Mouse (Mus musculus): ENCODE results near the gene Nap1l4. TPM values are rescaled to one million over a fixed set of nuclear protein-coding genes. Genes with fewer than 3 reads are reported as not detected.

Gene Nap1l4
- 198 TPM in 2 replicates for polyA plus RNA-seq (2015; fragmentation: Nextera tagmentation; extraction: Ambion mirVana)

GRCm38 (mm10) chr7:143548976-143549457, at the start of gene Nap1l4:
Nap1l4 (minus strand) TSS chr7:143549106.
- under 1% methylated on average over 40 of the region's 43 CpGs for WGBS

GRCm38 (mm10) chr7:143594865-143595264, 46.0 kb upstream of the Nap1l4 start:
- Histone ChIP-seq H3K36me3 (peaks cover 7% of the 10 kb centered on the region), H3K4me3 (replicated peaks) (no peak overlapping the region), H3K4me1 (replicated peaks) (peaks cover 22% of the 10 kb centered on the region), H3K9me3 (no peaks in the 10 kb centered on the region), H3K27me3 (replicated peaks) (no peaks in the 10 kb centered on the region), H3K4me2 (replicated peaks) (no peak overlapping the region), H3K27ac (no peak overlapping the region), H3K9ac (no peak overlapping the region)
- peak; percentile 67 for ATAC-seq
- 36% methylated on average over 5 of the region's 5 CpGs for WGBS

More at GRCm38 (mm10) chr7:143548976-143549457, at the start of gene Nap1l4:
- peak within 1 kb of the TSS; percentile 95 for H3K4me3 ChIP-seq (replicated peaks)
- H3K36me3 ChIP-seq: no peaks in the 10 kb centered on the region; the same call in 1 of the 2 replicates
- H3K9me3 ChIP-seq: no peaks in the 10 kb centered on the region
- peak within 1 kb of the TSS; percentile 81 for H3K4me2 ChIP-seq (replicated peaks)
- ATAC-seq: peak; percentile 99
- peak within 1 kb of the TSS; percentile 96 for H3K9ac ChIP-seq
- H3K4me1 ChIP-seq (replicated peaks): peaks cover 7% of the 10 kb centered on the region
- H3K27ac ChIP-seq: peak within 1 kb of the TSS; percentile 96
- no peaks in the 10 kb centered on the region for H3K27me3 ChIP-seq (replicated peaks)

- 91% methylated on average over 10 of the region's 10 CpGs for whole genome bisulfite sequencing
- H3K36me3 ChIP-seq: peaks cover 11% of the 10 kb centered on the region
- H3K9ac ChIP-seq: no peak overlapping the region
Measured at GRCm38 (mm10) chr7:143592255-143592654, 43.3 kb upstream of the Nap1l4 start.

DNA sequence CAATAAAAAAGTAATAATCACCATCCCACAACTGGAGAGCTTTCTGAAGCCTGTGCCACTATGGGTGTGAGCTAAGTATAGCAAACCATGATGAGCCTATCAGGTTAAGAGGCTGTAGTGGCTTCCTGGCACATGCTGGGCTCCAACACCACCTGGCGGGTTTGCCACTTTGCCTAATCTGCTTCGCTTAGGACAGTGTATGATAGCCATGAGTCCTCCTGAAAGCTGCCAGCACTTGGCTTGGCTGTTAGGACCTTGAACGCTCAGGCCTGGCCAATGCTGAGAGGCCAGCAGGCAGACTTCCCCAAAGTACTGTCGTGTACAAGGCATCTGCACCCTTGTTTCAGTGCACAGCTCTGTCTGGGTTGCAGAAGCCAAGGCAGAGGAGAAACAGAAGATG, 39.1 kb upstream of the Nap1l4 start:
- Histone ChIP-seq H3K4me2 (replicated peaks) (no peak overlapping the region), H3K27me3 (replicated peaks) (no peaks in the 10 kb centered on the region), H3K4me3 (replicated peaks) (no peak overlapping the region), H3K27ac (no peak overlapping the region), H3K9me3 (no peaks in the 10 kb centered on the region), H3K9ac (no peak overlapping the region), H3K36me3 (peaks cover 37% of the 10 kb centered on the region), H3K4me1 (replicated peaks) (no peaks in the 10 kb centered on the region)
- no peak for ATAC-seq
- WGBS: 95% methylated on average over 4 of the region's 4 CpGs

More at GRCm38 (mm10) chr7:143592255-143592654, 43.3 kb upstream of the Nap1l4 start:
- no peaks in the 10 kb centered on the region for H3K27me3 ChIP-seq (replicated peaks)
- H3K9me3 ChIP-seq: no peaks in the 10 kb centered on the region
- H3K27ac ChIP-seq: no peak overlapping the region
- no peak for ATAC-seq
- H3K4me2 ChIP-seq (replicated peaks): no peak overlapping the region
- H3K4me1 ChIP-seq (replicated peaks): peaks cover 12% of the 10 kb centered on the region
- no peak overlapping the region for H3K4me3 ChIP-seq (replicated peaks)

- H3K27ac ChIP-seq: no peak overlapping the region
- H3K27me3 ChIP-seq (replicated peaks): no peaks in the 10 kb centered on the region
- H3K4me3 ChIP-seq (replicated peaks): no peak overlapping the region
- WGBS: 94% methylated on average over 5 of the region's 5 CpGs
- H3K4me2 ChIP-seq (replicated peaks): no peak overlapping the region
- no peak for ATAC-seq
- no peaks in the 10 kb centered on the region for H3K9me3 ChIP-seq
- H3K36me3 ChIP-seq: peaks cover 41% of the 10 kb centered on the region
- no peaks in the 10 kb centered on the region for H3K4me1 ChIP-seq (replicated peaks)
- no peak overlapping the region for H3K9ac ChIP-seq
Measured at GRCm38 (mm10) chr7:143587586-143587985, 38.7 kb upstream of the Nap1l4 start.

GRCm38 (mm10) chr7:143583956-143584355, 35.0 kb upstream of the Nap1l4 start:
- WGBS: 31% methylated on average over 3 of the region's 3 CpGs
- Histone ChIP-seq H3K4me1 (replicated peaks) (no peaks in the 10 kb centered on the region), H3K27me3 (replicated peaks) (no peaks in the 10 kb centered on the region), H3K36me3 (peaks cover 49% of the 10 kb centered on the region), H3K4me3 (replicated peaks) (no peak overlapping the region), H3K9ac (no peak overlapping the region), H3K4me2 (replicated peaks) (no peak overlapping the region), H3K27ac (no peak overlapping the region), H3K9me3 (no peaks in the 10 kb centered on the region)
- ATAC-seq: peak; percentile 25; the same call in 1 of the 2 replicates

DNA sequence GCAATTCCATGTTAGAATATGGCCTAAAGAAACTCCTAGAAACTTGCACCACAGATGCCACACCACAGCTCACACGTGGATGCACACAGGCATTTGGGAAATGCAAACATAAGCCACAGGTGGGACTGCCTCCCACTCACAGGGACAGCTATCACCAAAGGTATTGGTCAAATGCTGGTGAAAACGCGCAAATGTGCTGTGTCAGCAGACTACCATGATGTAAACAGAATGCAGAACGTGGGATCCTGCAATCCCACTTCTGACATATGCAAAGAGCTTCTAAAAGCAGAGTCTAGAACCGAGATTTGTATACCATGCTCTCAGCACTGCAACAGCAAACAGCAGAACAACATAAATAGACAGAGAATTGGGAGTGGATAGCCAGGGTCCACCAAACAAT, 34.1 kb upstream of the Nap1l4 start:
- Histone ChIP-seq H3K4me3 (replicated peaks) (no peak overlapping the region), H3K9ac (no peak overlapping the region), H3K4me2 (replicated peaks) (no peak overlapping the region), H3K36me3 (peaks cover 57% of the 10 kb centered on the region), H3K27me3 (replicated peaks) (no peaks in the 10 kb centered on the region), H3K4me1 (replicated peaks) (no peaks in the 10 kb centered on the region), H3K27ac (no peak overlapping the region), H3K9me3 (no peaks in the 10 kb centered on the region)
- no peak for ATAC-seq
- 90% methylated on average over 5 of the region's 5 CpGs for WGBS

DNA sequence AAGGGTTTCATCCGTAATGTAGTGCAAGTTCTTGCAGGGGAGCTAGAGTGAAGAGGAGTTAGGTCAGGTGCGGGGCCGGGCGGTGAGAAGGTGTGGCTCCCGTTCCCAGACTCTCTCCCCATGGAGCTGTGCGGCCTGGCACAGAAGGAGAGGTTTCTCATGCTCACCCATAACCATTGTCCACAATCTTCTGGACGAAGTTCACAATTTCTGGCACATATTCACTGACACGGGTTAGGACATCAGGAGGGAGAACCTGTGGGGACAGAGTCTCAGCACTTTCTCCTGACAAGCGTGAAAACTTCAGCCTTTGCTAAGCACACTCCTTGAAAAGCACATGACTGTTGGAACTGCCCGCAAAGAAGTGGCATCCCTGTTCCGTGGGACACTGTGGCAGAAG, 26.8 kb upstream of the Nap1l4 start:
- ATAC-seq: no peak
- no peaks in the 10 kb centered on the region for H3K9me3 ChIP-seq
- no peak overlapping the region for H3K27ac ChIP-seq
- no peak overlapping the region for H3K4me3 ChIP-seq (replicated peaks)
- no peaks in the 10 kb centered on the region for H3K4me1 ChIP-seq (replicated peaks)
- peaks cover 54% of the 10 kb centered on the region for H3K36me3 ChIP-seq
- no peak overlapping the region for H3K9ac ChIP-seq
- no peak overlapping the region for H3K4me2 ChIP-seq (replicated peaks)
- 95% methylated on average over 11 of the region's 11 CpGs for WGBS
- no peaks in the 10 kb centered on the region for H3K27me3 ChIP-seq (replicated peaks)

GRCm38 (mm10) chr7:143565648-143566039, 16.7 kb upstream of the Nap1l4 start:
- no peaks in the 10 kb centered on the region for H3K9me3 ChIP-seq
- no peak overlapping the region for H3K4me3 ChIP-seq (replicated peaks)
- peak; percentile 36; the same call in 1 of the 2 replicates for ATAC-seq
- H3K4me1 ChIP-seq (replicated peaks): no peaks in the 10 kb centered on the region
- 84% methylated on average over 3 of the region's 3 CpGs for WGBS
- no peaks in the 10 kb centered on the region for H3K27me3 ChIP-seq (replicated peaks)
- H3K36me3 ChIP-seq: peaks cover 56% of the 10 kb centered on the region
- H3K9ac ChIP-seq: no peak overlapping the region
- H3K27ac ChIP-seq: no peak overlapping the region
- H3K4me2 ChIP-seq (replicated peaks): no peak overlapping the region

- H3K27ac ChIP-seq: no peak overlapping the region
- no peaks in the 10 kb centered on the region for H3K27me3 ChIP-seq (replicated peaks)
- H3K36me3 ChIP-seq: peaks cover 51% of the 10 kb centered on the region
- no peak overlapping the region for H3K4me2 ChIP-seq (replicated peaks)
- no peak overlapping the region for H3K9ac ChIP-seq
- WGBS: 94% methylated on average over 6 of the region's 6 CpGs
- H3K4me3 ChIP-seq (replicated peaks): no peak overlapping the region
- no peaks in the 10 kb centered on the region for H3K4me1 ChIP-seq (replicated peaks)
- H3K9me3 ChIP-seq: no peaks in the 10 kb centered on the region
- no peak for ATAC-seq
Measured at GRCm38 (mm10) chr7:143565015-143565647, 16.2 kb upstream of the Nap1l4 start.

- Histone ChIP-seq H3K27me3 (replicated peaks) (no peaks in the 10 kb centered on the region), H3K36me3 (peaks cover 46% of the 10 kb centered on the region), H3K27ac (no peak overlapping the region), H3K9ac (no peak overlapping the region), H3K4me2 (replicated peaks) (no peak overlapping the region), H3K4me3 (replicated peaks) (no peak overlapping the region), H3K4me1 (replicated peaks) (no peaks in the 10 kb centered on the region), H3K9me3 (no peaks in the 10 kb centered on the region)
- 84% methylated on average over 5 of the region's 5 CpGs for WGBS
- ATAC-seq: no peak
Measured at GRCm38 (mm10) chr7:143563787-143564186, 14.9 kb upstream of the Nap1l4 start.

- no peak for ATAC-seq
- Histone ChIP-seq H3K27ac (no peak overlapping the region), H3K36me3 (peaks cover 36% of the 10 kb centered on the region), H3K4me3 (replicated peaks) (no peak overlapping the region), H3K9ac (no peak overlapping the region), H3K9me3 (no peaks in the 10 kb centered on the region), H3K27me3 (replicated peaks) (no peaks in the 10 kb centered on the region), H3K4me1 (replicated peaks) (no peaks in the 10 kb centered on the region), H3K4me2 (replicated peaks) (no peak overlapping the region)
- WGBS: 93% methylated on average over 7 of the region's 7 CpGs
Measured at GRCm38 (mm10) chr7:143557616-143558015, 8.7 kb upstream of the Nap1l4 start.

All from intestine, embryonic 15.5 days (tissue).